Mouse (Mus musculus) ES-E14 (cell line): ENCODE results near the gene 9230104L09Rik.

Source experiments
- HCFC1 ChIP-seq: IDR thresholded peaks from 2 replicates; pipeline ENCODE4 v1.6.1; 2012; ENCODE audit warnings: low read length, inconsistent platforms, borderline replicate concordance; ENCODE audit not compliant: insufficient read depth
- ZNF384 ChIP-seq: IDR thresholded peaks from 2 replicates; pipeline ENCODE4 v1.6.1; 2012; ENCODE audit warnings: low read depth, low read length, inconsistent platforms

- TF ChIP-seq ZNF384 (no peak), HCFC1 (no peak)
Observed at GRCm38 (mm10) chr2:148864966-148865365, at the start of gene 9230104L09Rik.
